Mouse (Mus musculus) liver, embryonic 14.5 days (tissue): ENCODE measurements around the gene Tmem56.

Experiments used
- CTCF ChIP-seq: IDR thresholded peaks from 2 replicates; pipeline ENCODE4 v1.5.1; 2016; ENCODE audit warnings: antibody characterized with exemption, low read depth, control low read depth
- EP300 ChIP-seq: IDR thresholded peaks from 2 replicates; pipeline ENCODE4 v1.6.1; 2016; ENCODE audit warnings: antibody characterized with exemption, low read depth

GRCm38 (mm10) chr3:121290681-121291080 lies 7.8 kb upstream of the Tmem56 start:
- TF ChIP-seq EP300 (no peak), CTCF (no peak)
